13 mouse cellular contexts compared by ENCODE assay signal in the genomic region with DNA sequence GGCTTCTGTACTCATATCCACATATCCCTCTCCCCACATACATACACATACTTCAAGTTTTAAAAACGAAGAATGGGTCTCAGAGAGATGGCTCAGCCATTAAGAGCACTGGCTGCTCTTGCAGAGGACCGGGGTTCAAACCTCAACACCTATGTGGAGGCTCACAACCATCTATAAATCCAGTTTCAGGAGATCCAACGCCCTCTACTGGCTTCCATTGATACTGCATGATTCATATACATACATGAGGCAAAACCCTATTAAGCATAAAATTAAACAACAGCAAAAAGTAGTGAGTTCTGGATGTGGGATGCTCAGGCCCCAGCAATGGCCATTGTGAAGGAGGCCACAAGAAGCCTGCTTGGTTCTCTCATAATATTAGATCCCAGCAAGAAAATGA. TPM values are rescaled to one million over a fixed set of nuclear protein-coding genes. Genes with fewer than 3 reads are reported as not detected.
DNase-seq lines count a peak whose midpoint lies in the region; ATAC-seq and TF ChIP-seq lines count a peak whose summit lies in the region.
"Had no signal": no experiment of that assay in that cellular context is flagged by ENCODE, and none has a peak within 500 bp of the region (broad histone marks: within the 10 kb centered on the region; RNA-seq: fewer than 3 reads in every experiment).

No protein-coding gene starts in this region.

- H3K36me3 ChIP-seq in intestine, postnatal 0 days (ENCODE audit: control insufficient read depth, insufficient read depth), result no peaks in the 10 kb centered on the region
- no peaks in the 10 kb centered on the region for H3K36me3 ChIP-seq in intestine, embryonic 16.5 days (ENCODE audit: control insufficient read depth, insufficient read depth, low read length)
- H3K36me3 ChIP-seq in midbrain, postnatal 0 days (ENCODE audit: insufficient read depth, low read length), result no peaks in the 10 kb centered on the region
- H3K36me3 ChIP-seq in midbrain, embryonic 16.5 days (ENCODE audit: control insufficient read depth, insufficient read depth, low read length), result no peaks in the 10 kb centered on the region
- H3K36me3 ChIP-seq: liver, embryonic 13.5 days had no signal

- H3K4me2 ChIP-seq in intestine, postnatal 0 days (replicated peaks; ENCODE audit: low read depth), result no peak overlapping the region
- H3K4me2 ChIP-seq in intestine, embryonic 16.5 days (ENCODE audit: low read depth, low read length), result no peak overlapping the region
- no peak overlapping the region for H3K4me2 ChIP-seq in midbrain, postnatal 0 days (ENCODE audit: low read depth, low read length, poor library complexity, severe bottlenecking)
- no peak overlapping the region for H3K4me2 ChIP-seq in midbrain, embryonic 16.5 days (ENCODE audit: low read length)
- H3K4me2 ChIP-seq: liver, embryonic 13.5 days had no signal

- no peak for TF ChIP-seq POLR2A in bone marrow macrophage, adult 2 months (IDR thresholded peaks at IDR 0.05; ENCODE audit: borderline replicate concordance, low read depth, low read length)

- no peak overlapping the region for H3K27ac ChIP-seq in intestine, postnatal 0 days (ENCODE audit: low read depth, low read length)
- H3K27ac ChIP-seq in intestine, embryonic 16.5 days (ENCODE audit: low read length), result no peak overlapping the region
- H3K27ac ChIP-seq in midbrain, postnatal 0 days (ENCODE audit: low read depth, low read length), result no peak overlapping the region
- H3K27ac ChIP-seq in midbrain, embryonic 16.5 days (ENCODE audit: low read length), result no peak overlapping the region
- H3K27ac ChIP-seq in bone marrow macrophage, adult 2 months (ENCODE audit: insufficient read depth, low read depth, low read length), result no peak overlapping the region

- peaks cover 5% of the 10 kb centered on the region; the same call in 1 of the 2 replicates for H3K4me1 ChIP-seq in intestine, postnatal 0 days (replicated peaks; ENCODE audit: control insufficient read depth, insufficient read depth, low read length)
- H3K4me1 ChIP-seq in intestine, embryonic 16.5 days (ENCODE audit: control insufficient read depth, insufficient read depth, low read length), result peaks cover 20% of the 10 kb centered on the region
- H3K4me1 ChIP-seq in midbrain, postnatal 0 days (ENCODE audit: insufficient read depth, low read length), result 0 out of 2 replicates have a peak, but pooled peaks cover 2% of the 10 kb centered on the region
- H3K4me1 ChIP-seq in midbrain, embryonic 16.5 days (ENCODE audit: control insufficient read depth, insufficient read depth, low read length), result peaks cover 18% of the 10 kb centered on the region
- peaks cover 13% of the 10 kb centered on the region for H3K4me1 ChIP-seq in bone marrow macrophage, adult 2 months (ENCODE audit: control insufficient read depth, insufficient read depth, low read length)

- H3K27me3 ChIP-seq in intestine, postnatal 0 days (replicated peaks; ENCODE audit: control insufficient read depth, insufficient read depth, low read length), result no peaks in the 10 kb centered on the region; the same call in 1 of the 2 replicates
- H3K27me3 ChIP-seq in intestine, embryonic 16.5 days (replicated peaks; ENCODE audit: control insufficient read depth, insufficient read depth, low read length), result no peaks in the 10 kb centered on the region
- no peaks in the 10 kb centered on the region for H3K27me3 ChIP-seq in midbrain, postnatal 0 days (ENCODE audit: insufficient read depth, low read length)
- no peaks in the 10 kb centered on the region for H3K27me3 ChIP-seq in midbrain, embryonic 16.5 days (ENCODE audit: control insufficient read depth, insufficient read depth, low read depth, low read length)
- H3K27me3 ChIP-seq: liver, embryonic 13.5 days had no signal

- 60% methylated on average over 3 of the region's 3 CpGs for WGBS in intestine, postnatal 0 days
- 59% methylated on average over 3 of the region's 3 CpGs for WGBS in intestine, embryonic 16.5 days
- 62% methylated on average over 3 of the region's 3 CpGs for WGBS in midbrain, postnatal 0 days
- WGBS in midbrain, embryonic 16.5 days, result 56% methylated on average over 3 of the region's 3 CpGs

- H3K4me3 ChIP-seq in intestine, postnatal 0 days (ENCODE audit: low read depth, low read length), result no peak overlapping the region
- no peak overlapping the region for H3K4me3 ChIP-seq in intestine, embryonic 16.5 days (ENCODE audit: low read length)
- H3K4me3 ChIP-seq in midbrain, postnatal 0 days (ENCODE audit: low read depth, low read length), result no peak overlapping the region
- H3K4me3 ChIP-seq in midbrain, embryonic 16.5 days (ENCODE audit: low read depth, low read length), result no peak overlapping the region
- H3K4me3 ChIP-seq in bone marrow macrophage, adult 2 months (ENCODE audit: insufficient read depth, low read length), result no peak overlapping the region
- H3K4me3 ChIP-seq: liver, embryonic 13.5 days; myocyte had no signal

- no peak for ATAC-seq in intestine, postnatal 0 days
- ATAC-seq in intestine, embryonic 16.5 days, result no peak
- ATAC-seq in midbrain, postnatal 0 days (ENCODE audit: low FRiP score), result no peak
- ATAC-seq in midbrain, embryonic 16.5 days, result no peak

- TF ChIP-seq CTCF in intestine, postnatal 0 days (IDR thresholded peaks at IDR 0.05; ENCODE audit: low read depth), result peak; percentile 52
- peak; percentile 55 for TF ChIP-seq CTCF in midbrain, postnatal 0 days (IDR thresholded peaks at IDR 0.05)
- TF ChIP-seq CTCF in bone marrow macrophage, adult 2 months (IDR thresholded peaks at IDR 0.05; ENCODE audit: low read depth, low read length), result peak; percentile 39; the same call in 1 of the 2 replicates

- H3K9ac ChIP-seq in intestine, postnatal 0 days (ENCODE audit: low read depth, low read length), result no peak overlapping the region
- H3K9ac ChIP-seq in intestine, embryonic 16.5 days (ENCODE audit: low read depth, low read length), result no peak overlapping the region
- H3K9ac ChIP-seq in midbrain, postnatal 0 days (replicated peaks; ENCODE audit: low read length, poor library complexity, severe bottlenecking), result no peak overlapping the region
- no peak overlapping the region for H3K9ac ChIP-seq in midbrain, embryonic 16.5 days (ENCODE audit: low read depth, low read length)
- H3K9ac ChIP-seq: liver, embryonic 13.5 days had no signal

- DNase-seq in midbrain, postnatal 0 days (ENCODE audit: low spot score), result no peak
- no peak for DNase-seq in cerebellum, postnatal 36 days
- no peak for DNase-seq in right cerebral cortex, adult 18-20 months
- DNase-seq: adrenal gland, adult 2 months; heart, postnatal 14 days; kidney, postnatal 4 days; liver, embryonic 13.5 days had no signal

- H3K9me3 ChIP-seq in intestine, postnatal 0 days (ENCODE audit: control insufficient read depth), result no peaks in the 10 kb centered on the region
- H3K9me3 ChIP-seq in intestine, embryonic 16.5 days (ENCODE audit: control insufficient read depth, low read length), result no peaks in the 10 kb centered on the region
- no peaks in the 10 kb centered on the region for H3K9me3 ChIP-seq in midbrain, postnatal 0 days (ENCODE audit: low read length)
- H3K9me3 ChIP-seq in midbrain, embryonic 16.5 days (replicated peaks; ENCODE audit: control insufficient read depth, low read length, poor library complexity, severe bottlenecking), result no peaks in the 10 kb centered on the region
- H3K9me3 ChIP-seq: liver, embryonic 13.5 days had no signal

RNA-seq across cellular contexts. Expression of a gene that starts 27.5 kb away (rescaled TPM):
- 0.58 and 0.60 TPM in 2 replicates for polyA plus RNA-seq in intestine, postnatal 0 days (2015; fragmentation: Nextera tagmentation; extraction: Ambion mirVana)
- 0.99 and 1.2 TPM in 2 replicates for polyA plus RNA-seq in intestine, embryonic 16.5 days (2015; fragmentation: Nextera tagmentation; extraction: Ambion mirVana)
- 2.4 TPM in 1 of 2 replicates, not detected in the other for total RNA-seq in midbrain, postnatal 0 days (2014; rRNA removed)
- 1.2 and 1.5 TPM in 2 replicates for polyA plus RNA-seq in midbrain, postnatal 0 days (2015; fragmentation: Nextera tagmentation; extraction: Ambion mirVana)
- 0.99 and 2.1 TPM in 2 replicates for polyA plus RNA-seq in midbrain, embryonic 16.5 days (2015; fragmentation: Nextera tagmentation; extraction: Ambion mirVana)
- polyA plus RNA-seq in bone marrow macrophage, adult 2 months (2012; ENCODE audit: insufficient read depth, insufficient read length, missing spikeins), result not detected in 2 replicates
- total RNA-seq: megakaryocyte, adult 5-6 weeks had no signal

RNA-seq across cellular contexts. Expression of a gene that starts 31.7 kb away (rescaled TPM):
- 45.3 and 50.5 TPM in 2 replicates for polyA plus RNA-seq in intestine, postnatal 0 days (2015; fragmentation: Nextera tagmentation; extraction: Ambion mirVana)
- polyA plus RNA-seq in intestine, embryonic 16.5 days (2015; fragmentation: Nextera tagmentation; extraction: Ambion mirVana), result 76.3 and 87.4 TPM in 2 replicates
- total RNA-seq in midbrain, postnatal 0 days (2014; rRNA removed), result 62.2 and 74.1 TPM in 2 replicates
- 90.3 and 104 TPM in 2 replicates for polyA plus RNA-seq in midbrain, postnatal 0 days (2015; fragmentation: Nextera tagmentation; extraction: Ambion mirVana)
- polyA plus RNA-seq in midbrain, embryonic 16.5 days (2015; fragmentation: Nextera tagmentation; extraction: Ambion mirVana), result 105 and 109 TPM in 2 replicates
- polyA plus RNA-seq in bone marrow macrophage, adult 2 months (2012; ENCODE audit: insufficient read depth, insufficient read length, missing spikeins), result 7.4 and 9.3 TPM in 2 replicates

RNA-seq across cellular contexts. Expression of a gene that starts 54.2 kb away (rescaled TPM):
- 12.9 and 13.0 TPM in 2 replicates for polyA plus RNA-seq in intestine, postnatal 0 days (2015; fragmentation: Nextera tagmentation; extraction: Ambion mirVana)
- polyA plus RNA-seq in intestine, embryonic 16.5 days (2015; fragmentation: Nextera tagmentation; extraction: Ambion mirVana), result 24.0 and 24.5 TPM in 2 replicates
- total RNA-seq in midbrain, postnatal 0 days (2014; rRNA removed), result 36.5 and 40.7 TPM in 2 replicates
- polyA plus RNA-seq in midbrain, postnatal 0 days (2015; fragmentation: Nextera tagmentation; extraction: Ambion mirVana), result 36.1 and 39.6 TPM in 2 replicates
- polyA plus RNA-seq in midbrain, embryonic 16.5 days (2015; fragmentation: Nextera tagmentation; extraction: Ambion mirVana), result 41.7 and 48.0 TPM in 2 replicates
- polyA plus RNA-seq in bone marrow macrophage, adult 2 months (2012; ENCODE audit: insufficient read depth, insufficient read length, missing spikeins), result 19.2 and 19.6 TPM in 2 replicates

RNA-seq across cellular contexts. Expression of a gene that starts 58.8 kb away (rescaled TPM):
- polyA plus RNA-seq in intestine, postnatal 0 days (2015; fragmentation: Nextera tagmentation; extraction: Ambion mirVana), result 0.64 and 0.74 TPM in 2 replicates
- 1.6 and 1.9 TPM in 2 replicates for polyA plus RNA-seq in intestine, embryonic 16.5 days (2015; fragmentation: Nextera tagmentation; extraction: Ambion mirVana)
- total RNA-seq in midbrain, postnatal 0 days (2014; rRNA removed), result 4.4 and 12.5 TPM in 2 replicates
- 3.0 and 5.1 TPM in 2 replicates for polyA plus RNA-seq in midbrain, postnatal 0 days (2015; fragmentation: Nextera tagmentation; extraction: Ambion mirVana)
- 1.8 and 2.4 TPM in 2 replicates for polyA plus RNA-seq in midbrain, embryonic 16.5 days (2015; fragmentation: Nextera tagmentation; extraction: Ambion mirVana)
- polyA plus RNA-seq in bone marrow macrophage, adult 2 months (2012; ENCODE audit: insufficient read depth, insufficient read length, missing spikeins), result 0.63 TPM in 1 of 2 replicates, not detected in the other
- total RNA-seq: megakaryocyte, adult 5-6 weeks had no signal
